Mouse (Mus musculus) erythroblast, embryonic 14.5 days (primary cell): ENCODE measurements around the gene Krtap5-2.
"Not testable (repeated sequence)": the region's sequence is repeated elsewhere in the genome, so short reads cannot be mapped to it uniquely, and the experiment has no call there.

ENCODE experiments used
- GATA1 ChIP-seq: IDR thresholded peaks from 2 replicates; pipeline ENCODE4 v1.6.1; 2012; ENCODE audit warnings: low read length, inconsistent platforms, mixed read lengths
- TAL1 ChIP-seq: IDR thresholded peaks from 3 replicates; pipeline ENCODE4 v1.6.1; 2012; ENCODE audit warnings: low read length, inconsistent platforms, mixed read lengths

DNA sequence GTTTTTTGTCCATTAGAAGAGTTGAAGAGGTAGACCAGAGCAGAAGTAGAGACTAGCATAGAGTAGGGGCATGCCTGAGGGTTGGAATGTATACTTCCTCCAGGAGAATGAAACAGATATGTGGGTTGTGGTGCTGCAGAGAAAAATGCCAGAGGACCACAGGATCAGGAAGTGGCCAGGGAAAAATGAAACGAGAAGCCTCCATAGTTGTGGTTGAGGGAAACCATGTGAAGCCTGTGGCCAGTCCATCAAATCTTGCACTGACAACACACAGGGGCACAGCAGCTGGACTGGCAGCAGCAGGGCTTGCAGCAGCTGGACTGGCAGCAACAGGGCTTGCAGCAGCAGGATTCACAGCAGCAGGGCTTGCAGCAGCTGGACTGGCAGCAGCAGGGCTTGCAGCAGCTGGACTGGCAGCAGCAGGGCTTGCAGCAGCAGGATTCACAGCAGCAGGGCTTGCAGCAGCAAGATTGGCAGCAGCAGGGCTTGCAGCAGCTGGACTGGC, 32.2 kb downstream of the Krtap5-2 start:
- not testable (repeated sequence) for TF ChIP-seq TAL1, GATA1
